19 mouse cellular contexts compared by ENCODE assay signal in genomic region chr8:88877921-88878320, GRCm38 (mm10).
DNase-seq lines count a peak whose midpoint lies in the region; ATAC-seq and TF ChIP-seq lines count a peak whose summit lies in the region.
"Had no signal": no experiment of that assay in that cellular context is flagged by ENCODE, and none has a peak within 500 bp of the region (broad histone marks: within the 10 kb centered on the region; RNA-seq: fewer than 3 reads in every experiment).

No protein-coding gene starts in this region.

- no peaks in the 10 kb centered on the region for H3K4me1 ChIP-seq in kidney, postnatal 0 days (replicated peaks; ENCODE audit: insufficient read depth, low read length)
- H3K4me1 ChIP-seq in kidney, adult 2 months (ENCODE audit: control insufficient read depth, insufficient read depth, low read length), result no peaks in the 10 kb centered on the region
- H3K4me1 ChIP-seq in neural tube, embryonic 12.5 days, result peaks cover 10% of the 10 kb centered on the region
- H3K4me1 ChIP-seq in midbrain, embryonic 12.5 days, result peaks cover 7% of the 10 kb centered on the region
- H3K4me1 ChIP-seq: limb, embryonic 13.5 days had no signal

- no peak overlapping the region for H3K4me3 ChIP-seq in kidney, postnatal 0 days (replicated peaks; ENCODE audit: low read depth, low read length)
- H3K4me3 ChIP-seq in kidney, adult 2 months (ENCODE audit: insufficient read depth, low read depth, low read length), result no peak overlapping the region
- H3K4me3 ChIP-seq in neural tube, embryonic 12.5 days, result no peak overlapping the region
- no peak overlapping the region for H3K4me3 ChIP-seq in midbrain, embryonic 12.5 days
- H3K4me3 ChIP-seq: heart, embryonic 15.5 days; limb, embryonic 13.5 days had no signal

- H3K36me3 ChIP-seq in kidney, postnatal 0 days (ENCODE audit: insufficient read depth, low read length), result no peaks in the 10 kb centered on the region
- H3K36me3 ChIP-seq in kidney, adult 2 months (ENCODE audit: control insufficient read depth, insufficient read depth, low read length), result no peaks in the 10 kb centered on the region
- H3K36me3 ChIP-seq in neural tube, embryonic 12.5 days, result no peaks in the 10 kb centered on the region
- no peaks in the 10 kb centered on the region for H3K36me3 ChIP-seq in midbrain, embryonic 12.5 days
- H3K36me3 ChIP-seq: heart, embryonic 15.5 days; limb, embryonic 13.5 days had no signal

- no peak overlapping the region for H3K4me2 ChIP-seq in kidney, postnatal 0 days (ENCODE audit: low read length)
- H3K4me2 ChIP-seq in neural tube, embryonic 12.5 days (replicated peaks), result peak overlapping the region; percentile 8; the same call in 1 of the 2 replicates
- H3K4me2 ChIP-seq in midbrain, embryonic 12.5 days (replicated peaks), result 0 out of 2 replicates have a peak overlapping the region, but pooled peaks have one; percentile 11
- H3K4me2 ChIP-seq: heart, embryonic 15.5 days; limb, embryonic 13.5 days had no signal

- H3K9me3 ChIP-seq in kidney, postnatal 0 days (replicated peaks; ENCODE audit: low read length), result no peaks in the 10 kb centered on the region
- H3K9me3 ChIP-seq in neural tube, embryonic 12.5 days, result no peaks in the 10 kb centered on the region
- no peaks in the 10 kb centered on the region for H3K9me3 ChIP-seq in midbrain, embryonic 12.5 days
- H3K9me3 ChIP-seq: heart, embryonic 15.5 days; limb, embryonic 13.5 days had no signal

- H3K27me3 ChIP-seq in kidney, postnatal 0 days (ENCODE audit: insufficient read depth, low read length), result no peaks in the 10 kb centered on the region
- H3K27me3 ChIP-seq in kidney, adult 2 months (replicated peaks; ENCODE audit: control insufficient read depth, insufficient read depth, low read length), result no peaks in the 10 kb centered on the region
- H3K27me3 ChIP-seq in neural tube, embryonic 12.5 days (replicated peaks), result no peaks in the 10 kb centered on the region
- peaks cover 4% of the 10 kb centered on the region; the same call in 1 of the 2 replicates for H3K27me3 ChIP-seq in midbrain, embryonic 12.5 days

- H3K27ac ChIP-seq in kidney, postnatal 0 days, result no peak overlapping the region
- no peak overlapping the region for H3K27ac ChIP-seq in kidney, adult 2 months (ENCODE audit: insufficient read depth, low read depth, low read length)
- H3K27ac ChIP-seq in neural tube, embryonic 12.5 days, result no peak overlapping the region
- H3K27ac ChIP-seq in midbrain, embryonic 12.5 days (replicated peaks), result 0 out of 2 replicates have a peak overlapping the region, but pooled peaks have one; percentile 27
- H3K27ac ChIP-seq: heart, embryonic 15.5 days; limb, embryonic 13.5 days; liver, embryonic 14.5 days had no signal

- DNase-seq in kidney, postnatal 0 days (ENCODE audit: low spot score), result peak; percentile 60
- DNase-seq in kidney, adult 2 months, result no peak
- no peak for DNase-seq in neural tube, embryonic 10.5 days (ENCODE audit: extremely low spot score, low spot score)
- no peak for DNase-seq in adrenal gland, postnatal 25 days
- no peak for DNase-seq in adrenal gland, adult 18-20 months (ENCODE audit: low spot score in 2 of 2)
- DNase-seq: cerebellum, postnatal 25 days; gastrocnemius, postnatal 10 days; heart, adult 18-20 months; kidney, adult 8-10 months; right cerebral cortex, postnatal 4 days; thymus, postnatal 25 days had no signal

- TF ChIP-seq POLR2A in kidney, adult 2 months (IDR thresholded peaks at IDR 0.05; ENCODE audit: low read depth, low read length), result no peak

- 28% methylated on average over 10 of the region's 10 CpGs for WGBS in kidney, postnatal 0 days
- WGBS in kidney, adult 2 months, result 52% methylated on average over 10 of the region's 10 CpGs
- 43% methylated on average over 10 of the region's 10 CpGs for WGBS in neural tube, embryonic 12.5 days
- WGBS in midbrain, embryonic 12.5 days, result 36% methylated on average over 10 of the region's 10 CpGs

- no peak for TF ChIP-seq CTCF in kidney, postnatal 0 days (IDR thresholded peaks at IDR 0.05; ENCODE audit: low read depth)
- no peak for TF ChIP-seq CTCF in kidney, adult 2 months (conservative IDR thresholded peaks at IDR 0.05; ENCODE audit: insufficient read depth, insufficient read length, low read depth, low read length)

- no peak for ATAC-seq in kidney, postnatal 0 days (replicated peaks; ENCODE audit: low FRiP score, low read depth)
- 0 out of 2 replicates have a peak, but pooled peaks have one; percentile 50 for ATAC-seq in neural tube, embryonic 12.5 days (ENCODE audit: low FRiP score, low read depth)
- peak; percentile 49; the same call in 1 of the 2 replicates for ATAC-seq in midbrain, embryonic 12.5 days (ENCODE audit: low FRiP score, low read depth)
- ATAC-seq: activated CD4-positive, CD25-positive, alpha-beta regulatory T cell, adult 4 months; lung, postnatal 0 days; Patski had no signal

- no peak overlapping the region for H3K9ac ChIP-seq in kidney, postnatal 0 days (ENCODE audit: low read depth, low read length)
- H3K9ac ChIP-seq in neural tube, embryonic 12.5 days, result no peak overlapping the region
- no peak overlapping the region for H3K9ac ChIP-seq in midbrain, embryonic 12.5 days (replicated peaks)
- H3K9ac ChIP-seq: heart, embryonic 15.5 days; limb, embryonic 13.5 days; liver, embryonic 14.5 days had no signal
